Mouse (Mus musculus): ENCODE data around the gene Rab36. TPM values are rescaled to one million over a fixed set of nuclear protein-coding genes. Genes with fewer than 3 reads are reported as not detected.

Gene Rab36
- 14.5 and 17.0 TPM in 2 replicates for polyA plus RNA-seq (2014; fragmentation: Nextera tagmentation; extraction: Ambion mirVana)

DNA sequence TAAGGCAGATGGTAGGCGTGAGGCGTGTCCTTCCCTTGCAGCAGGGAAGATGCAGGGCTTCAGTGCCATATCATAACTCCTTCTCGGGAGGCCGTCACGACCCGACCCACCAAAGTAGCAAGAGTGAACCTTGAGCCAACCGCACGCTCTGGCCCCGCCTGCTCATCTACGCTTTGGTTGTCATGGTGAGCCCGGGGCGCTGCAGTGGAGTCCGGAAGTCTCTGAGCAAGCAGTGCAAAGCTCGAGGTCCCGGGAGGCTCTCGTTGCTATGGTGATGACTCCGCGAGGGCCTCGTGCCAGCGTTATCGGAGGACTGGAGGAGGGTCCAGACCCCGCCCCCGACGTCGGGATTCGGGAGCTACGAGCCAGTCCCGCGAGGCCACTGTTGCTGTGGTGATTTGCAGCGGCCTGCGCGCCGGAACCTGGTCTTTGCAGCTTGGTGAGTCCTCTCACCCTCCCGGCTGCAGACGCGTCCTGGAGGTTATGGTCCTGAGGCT, at the start of gene Rab36:
Gene Rab36 (plus strand): TSS at position 176 of the 497 bp plus-strand sequence.
- Histone ChIP-seq H3K4me1 (replicated peaks; ENCODE audit: control insufficient read depth, insufficient read depth, low read length) (peaks cover 33% of the 10 kb centered on the region), H3K4me2 (replicated peaks) (peak within 1 kb of the TSS; percentile 59), H3K27ac (peak within 1 kb of the TSS; percentile 83), H3K9ac (peak within 1 kb of the TSS; percentile 59), H3K9me3 (ENCODE audit: control insufficient read depth, low read length) (no peaks in the 10 kb centered on the region), H3K27me3 (ENCODE audit: control insufficient read depth, insufficient read depth, low read length) (no peaks in the 10 kb centered on the region), H3K4me3 (replicated peaks; ENCODE audit: low read length) (peak within 1 kb of the TSS; percentile 32), H3K36me3 (replicated peaks; ENCODE audit: control insufficient read depth, insufficient read depth) (no peaks in the 10 kb centered on the region)
- under 1% methylated on average over 36 of the region's 36 CpGs for WGBS
- ATAC-seq (ENCODE audit: low FRiP score): peak; percentile 95
- DNase-seq (ENCODE audit: low spot score): peak; percentile 97

GRCm38 (mm10) chr10:74987698-74988470, 49.0 kb upstream of the Rab36 start:
- Histone ChIP-seq H3K27ac (no peak overlapping the region), H3K27me3 (ENCODE audit: control insufficient read depth, insufficient read depth, low read length) (no peaks in the 10 kb centered on the region), H3K36me3 (replicated peaks; ENCODE audit: control insufficient read depth, insufficient read depth) (peaks cover 23% of the 10 kb centered on the region), H3K4me1 (replicated peaks; ENCODE audit: control insufficient read depth, insufficient read depth, low read length) (no peaks in the 10 kb centered on the region; the same call in 1 of the 2 replicates), H3K4me2 (replicated peaks) (no peak overlapping the region), H3K9me3 (ENCODE audit: control insufficient read depth, low read length) (no peaks in the 10 kb centered on the region), H3K9ac (no peak overlapping the region), H3K4me3 (replicated peaks; ENCODE audit: low read length) (no peak overlapping the region)
- ATAC-seq (ENCODE audit: low FRiP score): 0 out of 2 replicates have a peak, but pooled peaks have one; percentile 5
- no peak for DNase-seq (ENCODE audit: low spot score)
- 81% methylated on average over 14 of the region's 14 CpGs for WGBS

- Histone ChIP-seq H3K4me2 (replicated peaks) (no peak overlapping the region), H3K27me3 (ENCODE audit: control insufficient read depth, insufficient read depth, low read length) (no peaks in the 10 kb centered on the region), H3K27ac (no peak overlapping the region), H3K9me3 (ENCODE audit: control insufficient read depth, low read length) (no peaks in the 10 kb centered on the region), H3K4me1 (replicated peaks; ENCODE audit: control insufficient read depth, insufficient read depth, low read length) (peaks cover 13% of the 10 kb centered on the region), H3K36me3 (replicated peaks; ENCODE audit: control insufficient read depth, insufficient read depth) (peaks cover 30% of the 10 kb centered on the region), H3K4me3 (replicated peaks; ENCODE audit: low read length) (no peak overlapping the region), H3K9ac (no peak overlapping the region)
- 96% methylated on average over 4 of the region's 4 CpGs for WGBS
- DNase-seq (ENCODE audit: low spot score) (no peak), ATAC-seq (ENCODE audit: low FRiP score) (no peak)
Measured at GRCm38 (mm10) chr10:74989814-74990213, 47.0 kb upstream of the Rab36 start.

DNA sequence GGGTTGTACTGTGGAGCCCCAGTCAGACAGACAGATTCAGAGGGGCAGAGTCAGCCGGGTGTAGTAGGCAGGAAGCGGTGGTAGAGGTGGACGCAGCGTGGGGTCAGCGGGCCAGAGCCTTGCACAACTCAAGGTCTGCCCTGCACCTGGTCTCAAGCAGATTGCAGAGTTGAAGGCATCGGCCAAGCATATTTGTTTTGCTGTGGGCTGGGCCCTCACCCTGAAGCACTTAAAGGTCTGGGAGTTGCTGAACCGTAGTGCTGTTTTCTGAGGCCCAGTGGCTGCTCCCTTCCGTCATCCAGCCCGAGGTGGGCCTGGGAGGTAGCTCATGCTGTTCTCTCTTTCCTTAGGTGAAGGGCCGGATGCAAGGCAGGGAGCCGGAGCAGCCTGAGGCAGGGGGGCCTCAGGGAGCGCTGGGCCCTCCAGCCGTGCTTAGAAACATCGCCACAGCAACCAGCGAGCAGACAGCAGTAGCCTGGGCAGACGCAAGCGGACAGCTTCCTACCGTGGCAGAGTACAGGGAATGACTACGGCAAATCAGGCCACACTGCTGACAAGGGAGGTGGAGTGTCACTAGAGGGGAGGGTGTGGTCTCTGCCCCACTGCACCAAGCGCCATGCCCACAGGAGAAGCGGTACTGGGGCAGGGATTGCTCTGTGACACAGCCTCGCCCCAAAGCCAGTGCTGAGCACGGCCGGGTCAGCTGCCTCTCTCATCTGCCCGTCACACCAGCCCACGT, 46.1 kb upstream of the Rab36 start:
- no peak for ATAC-seq (ENCODE audit: low FRiP score)
- Histone ChIP-seq H3K27ac (no peak overlapping the region), H3K27me3 (ENCODE audit: control insufficient read depth, insufficient read depth, low read length) (no peaks in the 10 kb centered on the region), H3K4me3 (replicated peaks; ENCODE audit: low read length) (no peak overlapping the region), H3K9ac (peak overlapping the region; percentile 17; the same call in 1 of the 2 replicates), H3K9me3 (ENCODE audit: control insufficient read depth, low read length) (no peaks in the 10 kb centered on the region), H3K4me1 (replicated peaks; ENCODE audit: control insufficient read depth, insufficient read depth, low read length) (peaks cover 22% of the 10 kb centered on the region), H3K36me3 (replicated peaks; ENCODE audit: control insufficient read depth, insufficient read depth) (peaks cover 30% of the 10 kb centered on the region), H3K4me2 (replicated peaks) (no peak overlapping the region)
- no peak for DNase-seq (ENCODE audit: low spot score)
- WGBS: 39% methylated on average over 26 of the region's 26 CpGs

- peak; percentile 14; the same call in 1 of the 2 replicates for ATAC-seq (ENCODE audit: low FRiP score)
- Histone ChIP-seq H3K4me1 (replicated peaks; ENCODE audit: control insufficient read depth, insufficient read depth, low read length) (peaks cover 37% of the 10 kb centered on the region), H3K9ac (no peak overlapping the region), H3K27ac (peak overlapping the region; percentile 61; the same call in 1 of the 2 replicates), H3K4me3 (replicated peaks; ENCODE audit: low read length) (no peak overlapping the region), H3K27me3 (ENCODE audit: control insufficient read depth, insufficient read depth, low read length) (no peaks in the 10 kb centered on the region), H3K4me2 (replicated peaks) (peak overlapping the region; percentile 49; the same call in 1 of the 2 replicates), H3K36me3 (replicated peaks; ENCODE audit: control insufficient read depth, insufficient read depth) (peaks cover 25% of the 10 kb centered on the region), H3K9me3 (ENCODE audit: control insufficient read depth, low read length) (no peaks in the 10 kb centered on the region)
- WGBS: 8% methylated on average over 5 of the region's 5 CpGs
- no peak for DNase-seq (ENCODE audit: low spot score)
Measured at GRCm38 (mm10) chr10:74994863-74995262, 42.0 kb upstream of the Rab36 start.

- DNase-seq (ENCODE audit: low spot score): peak; percentile 50
Measured at GRCm38 (mm10) chr10:74995377-74995776, 41.5 kb upstream of the Rab36 start.

GRCm38 (mm10) chr10:75001391-75001790, 35.5 kb upstream of the Rab36 start:
- DNase-seq (ENCODE audit: low spot score): no peak
- 93% methylated on average over 8 of the region's 8 CpGs for WGBS
- H3K9ac ChIP-seq: no peak overlapping the region

More at GRCm38 (mm10) chr10:74995377-74995776, 41.5 kb upstream of the Rab36 start:
- H3K4me3 ChIP-seq (replicated peaks; ENCODE audit: low read length): no peak overlapping the region; the same call in 1 of the 2 replicates
- peak; percentile 39 for ATAC-seq (ENCODE audit: low FRiP score)
- peak overlapping the region; percentile 63 for H3K27ac ChIP-seq
- no peaks in the 10 kb centered on the region for H3K27me3 ChIP-seq (ENCODE audit: control insufficient read depth, insufficient read depth, low read length)
- H3K4me2 ChIP-seq (replicated peaks): peak overlapping the region; percentile 49
- peaks cover 25% of the 10 kb centered on the region for H3K36me3 ChIP-seq (replicated peaks; ENCODE audit: control insufficient read depth, insufficient read depth)
- peak overlapping the region; percentile 47 for H3K9ac ChIP-seq
- WGBS: 3% methylated on average over 12 of the region's 17 CpGs
- peaks cover 38% of the 10 kb centered on the region for H3K4me1 ChIP-seq (replicated peaks; ENCODE audit: control insufficient read depth, insufficient read depth, low read length)
- H3K9me3 ChIP-seq (ENCODE audit: control insufficient read depth, low read length): no peaks in the 10 kb centered on the region

GRCm38 (mm10) chr10:75004067-75004466, 32.8 kb upstream of the Rab36 start:
- no peak overlapping the region for H3K4me3 ChIP-seq (replicated peaks; ENCODE audit: low read length)
- H3K9ac ChIP-seq: no peak overlapping the region
- no peak overlapping the region for H3K4me2 ChIP-seq (replicated peaks)
- no peaks in the 10 kb centered on the region for H3K27me3 ChIP-seq (ENCODE audit: control insufficient read depth, insufficient read depth, low read length)
- ATAC-seq (ENCODE audit: low FRiP score) (no peak), DNase-seq (ENCODE audit: low spot score) (no peak)
- no peaks in the 10 kb centered on the region for H3K9me3 ChIP-seq (ENCODE audit: control insufficient read depth, low read length)
- no peak overlapping the region for H3K27ac ChIP-seq
- peaks cover 27% of the 10 kb centered on the region for H3K4me1 ChIP-seq (replicated peaks; ENCODE audit: control insufficient read depth, insufficient read depth, low read length)
- WGBS: 90% methylated on average over 3 of the region's 3 CpGs
- H3K36me3 ChIP-seq (replicated peaks; ENCODE audit: control insufficient read depth, insufficient read depth): no peaks in the 10 kb centered on the region

More at GRCm38 (mm10) chr10:75001391-75001790, 35.5 kb upstream of the Rab36 start:
- Histone ChIP-seq H3K4me2 (replicated peaks) (no peak overlapping the region), H3K27me3 (ENCODE audit: control insufficient read depth, insufficient read depth, low read length) (no peaks in the 10 kb centered on the region), H3K4me3 (replicated peaks; ENCODE audit: low read length) (no peak overlapping the region), H3K9me3 (ENCODE audit: control insufficient read depth, low read length) (no peaks in the 10 kb centered on the region), H3K36me3 (replicated peaks; ENCODE audit: control insufficient read depth, insufficient read depth) (no peaks in the 10 kb centered on the region; the same call in 1 of the 2 replicates), H3K27ac (no peak overlapping the region), H3K4me1 (replicated peaks; ENCODE audit: control insufficient read depth, insufficient read depth, low read length) (peaks cover 13% of the 10 kb centered on the region)
- no peak for ATAC-seq (ENCODE audit: low FRiP score)

All from hindbrain, embryonic 14.5 days (tissue).